Mouse (Mus musculus): ENCODE results near the gene Tars2. TPM values are rescaled to one million over a fixed set of nuclear protein-coding genes. Genes with fewer than 3 reads are reported as not detected.

Gene Tars2
- polyA plus RNA-seq, 1 experiment = 21.3 TPM

DNA sequence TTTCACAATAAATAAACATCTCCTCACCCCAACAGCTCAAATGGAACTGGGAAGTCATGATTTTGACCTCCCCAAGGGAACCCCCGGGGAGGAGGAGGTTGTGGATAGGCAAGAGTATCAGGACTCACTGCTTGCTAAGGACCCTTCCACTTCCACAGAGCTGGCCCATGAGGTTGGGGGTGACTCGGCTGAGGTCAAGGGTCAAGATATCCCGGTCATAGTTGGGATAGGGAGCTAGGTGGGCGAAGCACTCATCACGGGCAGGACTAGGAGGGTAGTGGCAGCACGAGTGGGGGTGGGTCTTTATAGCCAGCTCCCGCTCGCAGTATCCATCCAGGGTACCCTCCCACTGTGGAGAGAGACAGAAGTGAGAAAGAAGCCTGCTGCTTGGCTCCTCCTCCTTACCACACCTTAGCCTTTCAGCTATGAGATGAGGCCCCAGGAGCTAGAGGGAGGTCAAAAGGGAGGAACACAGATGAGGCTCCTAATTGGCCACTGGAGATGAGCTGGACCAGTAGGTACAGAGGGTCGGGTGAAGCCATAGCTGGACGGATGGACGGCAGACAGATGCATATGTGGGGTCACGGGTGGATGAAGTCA is 24.8 kb downstream of the Tars2 start:
- no peaks in the 10 kb centered on the region for H3K27me3 ChIP-seq (ENCODE audit: control insufficient read depth, insufficient read depth, low read length)
- peaks cover 18% of the 10 kb centered on the region for H3K4me1 ChIP-seq (ENCODE audit: control insufficient read depth, insufficient read depth, insufficient read length, low read length)
- 86% methylated on average over 12 of the region's 12 CpGs for WGBS
- TF ChIP-seq POLR2A (IDR thresholded peaks at IDR 0.05; ENCODE audit: low read depth, low read length) = no peak
- no peak for TF ChIP-seq CTCF (IDR thresholded peaks at IDR 0.05; ENCODE audit: extremely low read depth, insufficient read length, insufficient replicate concordance, low read depth, low read length)
- H3K36me3 ChIP-seq (ENCODE audit: control insufficient read depth, insufficient read depth, low read length) = peaks cover 14% of the 10 kb centered on the region
- H3K27ac ChIP-seq (ENCODE audit: insufficient read depth, low read depth, low read length) = peak overlapping the region; percentile 25; the same call in 1 of the 2 replicates
- H3K4me3 ChIP-seq (ENCODE audit: low read depth, low read length) = no peak overlapping the region

- WGBS = 52% methylated on average over 13 of the region's 13 CpGs
- H3K36me3 ChIP-seq (ENCODE audit: control insufficient read depth, insufficient read depth, low read length) = peaks cover 10% of the 10 kb centered on the region
- peak overlapping the region; percentile 25; the same call in 1 of the 2 replicates for H3K27ac ChIP-seq (ENCODE audit: insufficient read depth, low read depth, low read length)
- no peaks in the 10 kb centered on the region for H3K27me3 ChIP-seq (ENCODE audit: control insufficient read depth, insufficient read depth, low read length)
- H3K4me3 ChIP-seq (ENCODE audit: low read depth, low read length) = no peak overlapping the region
- TF ChIP-seq POLR2A (IDR thresholded peaks at IDR 0.05; ENCODE audit: low read depth, low read length) = no peak
- H3K4me1 ChIP-seq (ENCODE audit: control insufficient read depth, insufficient read depth, insufficient read length, low read length) = peaks cover 15% of the 10 kb centered on the region
Measured at GRCm38 (mm10) chr3:95734092-95734702, 25.8 kb downstream of the Tars2 start.

GRCm38 (mm10) chr3:95732744-95733521 is 27.1 kb downstream of the Tars2 start:
- H3K27me3 ChIP-seq (ENCODE audit: control insufficient read depth, insufficient read depth, low read length) = no peaks in the 10 kb centered on the region
- WGBS = 73% methylated on average over 11 of the region's 11 CpGs
- H3K36me3 ChIP-seq (ENCODE audit: control insufficient read depth, insufficient read depth, low read length) = peaks cover 9% of the 10 kb centered on the region
- H3K4me3 ChIP-seq (ENCODE audit: low read depth, low read length) = no peak overlapping the region
- H3K27ac ChIP-seq (ENCODE audit: insufficient read depth, low read depth, low read length) = peak overlapping the region; percentile 55
- peaks cover 15% of the 10 kb centered on the region for H3K4me1 ChIP-seq (ENCODE audit: control insufficient read depth, insufficient read depth, insufficient read length, low read length)
- TF ChIP-seq POLR2A (IDR thresholded peaks at IDR 0.05; ENCODE audit: low read depth, low read length) = no peak
- TF ChIP-seq CTCF (IDR thresholded peaks at IDR 0.05; ENCODE audit: extremely low read depth, insufficient read length, insufficient replicate concordance, low read depth, low read length) = no peak

DNA sequence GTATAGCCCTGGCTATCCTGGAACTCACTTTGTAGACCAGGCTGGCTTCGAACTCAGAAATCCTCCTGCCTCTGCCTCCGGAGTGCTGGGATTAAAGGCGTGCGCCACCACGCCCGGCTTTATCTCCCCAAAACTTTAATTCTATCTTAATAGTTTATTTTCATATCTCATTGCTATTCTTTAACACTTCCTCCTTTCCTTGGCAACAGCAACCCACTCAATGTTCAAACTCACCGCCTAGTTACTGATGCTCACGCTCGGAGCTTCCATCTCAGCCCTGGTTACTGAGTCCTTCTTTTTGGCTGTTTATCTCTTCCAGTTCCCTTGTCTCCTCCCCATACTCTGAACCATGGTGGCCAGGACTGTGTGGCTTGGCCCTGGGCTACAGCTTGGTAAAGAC is 27.7 kb downstream of the Tars2 start:
- Histone ChIP-seq H3K36me3 (ENCODE audit: control insufficient read depth, insufficient read depth, low read length) (peaks cover 9% of the 10 kb centered on the region), H3K27me3 (ENCODE audit: control insufficient read depth, insufficient read depth, low read length) (no peaks in the 10 kb centered on the region), H3K4me3 (ENCODE audit: low read depth, low read length) (no peak overlapping the region), H3K4me1 (ENCODE audit: control insufficient read depth, insufficient read depth, insufficient read length, low read length) (peaks cover 15% of the 10 kb centered on the region), H3K27ac (ENCODE audit: insufficient read depth, low read depth, low read length) (peak overlapping the region; percentile 55; the same call in 1 of the 2 replicates)
- 87% methylated on average over 9 of the region's 9 CpGs for WGBS
- TF ChIP-seq POLR2A (IDR thresholded peaks at IDR 0.05; ENCODE audit: low read depth, low read length) (no peak), CTCF (IDR thresholded peaks at IDR 0.05; ENCODE audit: extremely low read depth, insufficient read length, insufficient replicate concordance, low read depth, low read length) (no peak)

- TF ChIP-seq POLR2A (IDR thresholded peaks at IDR 0.05; ENCODE audit: low read depth, low read length) (no peak), CTCF (IDR thresholded peaks at IDR 0.05; ENCODE audit: extremely low read depth, insufficient read length, insufficient replicate concordance, low read depth, low read length) (no peak)
- H3K4me3 ChIP-seq (ENCODE audit: low read depth, low read length) = no peak overlapping the region
- peaks cover 15% of the 10 kb centered on the region for H3K4me1 ChIP-seq (ENCODE audit: control insufficient read depth, insufficient read depth, insufficient read length, low read length)
- H3K36me3 ChIP-seq (ENCODE audit: control insufficient read depth, insufficient read depth, low read length) = peaks cover 9% of the 10 kb centered on the region
- 90% methylated on average over 4 of the region's 4 CpGs for WGBS
- H3K27ac ChIP-seq (ENCODE audit: insufficient read depth, low read depth, low read length) = no peak overlapping the region
- no peaks in the 10 kb centered on the region for H3K27me3 ChIP-seq (ENCODE audit: control insufficient read depth, insufficient read depth, low read length)
Measured at GRCm38 (mm10) chr3:95731802-95732201, 28.2 kb downstream of the Tars2 start.

GRCm38 (mm10) chr3:95730431-95730830 is 29.6 kb downstream of the Tars2 start:
- Histone ChIP-seq H3K27me3 (ENCODE audit: control insufficient read depth, insufficient read depth, low read length) (no peaks in the 10 kb centered on the region), H3K27ac (ENCODE audit: insufficient read depth, low read depth, low read length) (no peak overlapping the region), H3K4me1 (ENCODE audit: control insufficient read depth, insufficient read depth, insufficient read length, low read length) (peaks cover 13% of the 10 kb centered on the region), H3K4me3 (ENCODE audit: low read depth, low read length) (no peak overlapping the region), H3K36me3 (ENCODE audit: control insufficient read depth, insufficient read depth, low read length) (peaks cover 2% of the 10 kb centered on the region)
- TF ChIP-seq CTCF (IDR thresholded peaks at IDR 0.05; ENCODE audit: extremely low read depth, insufficient read length, insufficient replicate concordance, low read depth, low read length) (no peak), POLR2A (IDR thresholded peaks at IDR 0.05; ENCODE audit: low read depth, low read length) (no peak)
- 92% methylated on average over 7 of the region's 7 CpGs for WGBS

DNA sequence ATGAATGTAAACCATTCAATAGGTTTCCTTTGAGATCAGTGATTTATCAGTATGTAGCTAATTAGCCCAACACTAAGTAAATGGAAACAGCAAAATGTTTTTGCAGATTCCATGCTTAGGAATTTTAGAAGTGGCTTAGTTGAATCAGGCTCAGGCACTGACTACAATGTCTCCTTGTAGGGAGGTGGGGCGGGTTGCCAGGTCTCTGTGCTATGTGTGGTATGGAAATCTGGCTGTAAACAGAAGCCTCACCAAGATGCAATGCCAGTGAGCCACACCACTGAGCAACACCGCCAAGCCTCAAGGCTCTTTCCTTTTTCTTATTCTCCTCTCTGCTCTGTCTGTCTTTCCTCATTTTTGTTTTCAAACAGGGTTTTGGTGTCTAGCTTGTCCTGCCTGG is 31.1 kb downstream of the Tars2 start:
- TF ChIP-seq POLR2A (IDR thresholded peaks at IDR 0.05; ENCODE audit: low read depth, low read length) = no peak
- no peak for TF ChIP-seq CTCF (IDR thresholded peaks at IDR 0.05; ENCODE audit: extremely low read depth, insufficient read length, insufficient replicate concordance, low read depth, low read length)
- 84% methylated on average over 2 of the region's 2 CpGs for WGBS

More for the DNA sequence above, 31.1 kb downstream of the Tars2 start:
- Histone ChIP-seq H3K27ac (ENCODE audit: insufficient read depth, low read depth, low read length) (no peak overlapping the region), H3K4me3 (ENCODE audit: low read depth, low read length) (no peak overlapping the region), H3K36me3 (ENCODE audit: control insufficient read depth, insufficient read depth, low read length) (no peaks in the 10 kb centered on the region), H3K4me1 (ENCODE audit: control insufficient read depth, insufficient read depth, insufficient read length, low read length) (peaks cover 7% of the 10 kb centered on the region; the same call in 1 of the 2 replicates), H3K27me3 (ENCODE audit: control insufficient read depth, insufficient read depth, low read length) (no peaks in the 10 kb centered on the region)
